In the genomic region with DNA sequence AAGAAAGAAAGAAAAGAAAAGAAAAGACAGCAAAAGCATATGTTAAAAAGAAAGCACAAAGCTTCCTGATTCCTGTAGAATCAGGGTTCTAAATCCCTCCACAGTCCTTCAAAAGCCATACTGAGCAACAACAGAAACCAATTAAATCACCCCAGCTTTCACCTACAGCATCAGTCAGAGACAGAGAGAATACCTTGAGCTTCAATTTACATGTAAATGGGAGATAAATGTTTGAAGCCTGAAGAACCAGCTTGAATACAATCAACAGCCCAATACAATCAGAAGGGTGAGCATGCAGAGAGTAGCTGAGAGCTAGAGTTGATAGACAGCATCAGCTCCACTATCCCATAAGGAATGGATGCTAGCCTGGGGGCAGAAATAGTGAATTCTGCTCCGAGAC, we compare ENCODE assay signal across 8 mouse cellular contexts. TPM values are rescaled to one million over a fixed set of nuclear protein-coding genes. Genes with fewer than 3 reads are reported as not detected.
"Had no signal": no experiment of that assay in that cellular context is flagged by ENCODE, and none has a peak within 500 bp of the region (broad histone marks: within the 10 kb centered on the region; RNA-seq: fewer than 3 reads in every experiment).

No protein-coding gene starts in this region.

- DNase-seq: lung, adult 18-20 months; lung, embryonic 14.5 days; lung, postnatal 10 days; right cerebral cortex, postnatal 14 days; thymus, adult 2 months; thymus, postnatal 25 days; thymus, postnatal 4 days had no signal

RNA-seq across cellular contexts. Expression of a gene that starts 56.5 kb away (rescaled TPM):
- polyA plus RNA-seq: liver, embryonic 15.5 days had no signal
